Mouse (Mus musculus): ENCODE data around the gene Stard3. TPM values are rescaled to one million over a fixed set of nuclear protein-coding genes. Genes with fewer than 3 reads are reported as not detected.

Gene Stard3
- polyA plus RNA-seq, 1 experiment from 2014 or later = 28.9 TPM

GRCm38 (mm10) chr11:98332841-98333240, 25.3 kb upstream of the Stard3 start:
- Histone ChIP-seq H3K36me3 (ENCODE audit: control insufficient read depth, insufficient read depth, low read length) (no peaks in the 10 kb centered on the region), H3K27ac (ENCODE audit: low read depth, low read length) (no peak overlapping the region), H3K9ac (ENCODE audit: low read depth, low read length) (no peak overlapping the region), H3K27me3 (replicated peaks; ENCODE audit: control insufficient read depth, insufficient read depth, low read length) (peaks cover 100% of the 10 kb centered on the region), H3K4me1 (replicated peaks; ENCODE audit: control insufficient read depth, insufficient read depth, low read length) (peaks cover 12% of the 10 kb centered on the region), H3K4me3 (ENCODE audit: low read depth, low read length) (no peak overlapping the region), H3K4me2 (no peak overlapping the region), H3K9me3 (ENCODE audit: control insufficient read depth, low read length) (no peaks in the 10 kb centered on the region)
- no peak for DNase-seq (ENCODE audit: low spot score)
- no peak for ATAC-seq (replicated peaks; ENCODE audit: low FRiP score)
- WGBS = 75% methylated on average over 4 of the region's 4 CpGs

GRCm38 (mm10) chr11:98333263-98333696, 24.9 kb upstream of the Stard3 start:
- no peak overlapping the region for H3K4me2 ChIP-seq
- peaks cover 100% of the 10 kb centered on the region for H3K27me3 ChIP-seq (replicated peaks; ENCODE audit: control insufficient read depth, insufficient read depth, low read length)
- no peak overlapping the region for H3K9ac ChIP-seq (ENCODE audit: low read depth, low read length)
- H3K36me3 ChIP-seq (ENCODE audit: control insufficient read depth, insufficient read depth, low read length) = no peaks in the 10 kb centered on the region
- no peak overlapping the region for H3K4me3 ChIP-seq (ENCODE audit: low read depth, low read length)
- H3K9me3 ChIP-seq (ENCODE audit: control insufficient read depth, low read length) = no peaks in the 10 kb centered on the region
- H3K27ac ChIP-seq (ENCODE audit: low read depth, low read length) = no peak overlapping the region
- DNase-seq (ENCODE audit: low spot score) = no peak
- WGBS = 71% methylated on average over 10 of the region's 10 CpGs
- ATAC-seq (replicated peaks; ENCODE audit: low FRiP score) = no peak
- peaks cover 9% of the 10 kb centered on the region for H3K4me1 ChIP-seq (replicated peaks; ENCODE audit: control insufficient read depth, insufficient read depth, low read length)

- Histone ChIP-seq H3K9ac (ENCODE audit: low read depth, low read length) (no peak overlapping the region), H3K36me3 (ENCODE audit: control insufficient read depth, insufficient read depth, low read length) (no peaks in the 10 kb centered on the region), H3K27me3 (replicated peaks; ENCODE audit: control insufficient read depth, insufficient read depth, low read length) (peaks cover 100% of the 10 kb centered on the region), H3K4me3 (ENCODE audit: low read depth, low read length) (no peak overlapping the region), H3K4me2 (peak overlapping the region; percentile 10; the same call in 1 of the 2 replicates), H3K4me1 (replicated peaks; ENCODE audit: control insufficient read depth, insufficient read depth, low read length) (peaks cover 15% of the 10 kb centered on the region), H3K9me3 (ENCODE audit: control insufficient read depth, low read length) (no peaks in the 10 kb centered on the region), H3K27ac (ENCODE audit: low read depth, low read length) (no peak overlapping the region)
- ATAC-seq (replicated peaks; ENCODE audit: low FRiP score) (no peak; the same call in 1 of the 2 replicates), DNase-seq (ENCODE audit: low spot score) (no peak)
- WGBS = 8% methylated on average over 34 of the region's 41 CpGs
Observed at GRCm38 (mm10) chr11:98333981-98334741, 24.0 kb upstream of the Stard3 start.

GRCm38 (mm10) chr11:98335250-98335649, 22.9 kb upstream of the Stard3 start:
- Histone ChIP-seq H3K27me3 (replicated peaks; ENCODE audit: control insufficient read depth, insufficient read depth, low read length) (peaks cover 100% of the 10 kb centered on the region), H3K4me2 (no peak overlapping the region), H3K4me1 (replicated peaks; ENCODE audit: control insufficient read depth, insufficient read depth, low read length) (peaks cover 15% of the 10 kb centered on the region), H3K4me3 (ENCODE audit: low read depth, low read length) (no peak overlapping the region), H3K9ac (ENCODE audit: low read depth, low read length) (no peak overlapping the region), H3K36me3 (ENCODE audit: control insufficient read depth, insufficient read depth, low read length) (no peaks in the 10 kb centered on the region), H3K27ac (ENCODE audit: low read depth, low read length) (no peak overlapping the region), H3K9me3 (ENCODE audit: control insufficient read depth, low read length) (no peaks in the 10 kb centered on the region)
- 8% methylated on average over 9 of the region's 9 CpGs for WGBS
- ATAC-seq (replicated peaks; ENCODE audit: low FRiP score) (no peak), DNase-seq (ENCODE audit: low spot score) (no peak)

- H3K4me1 ChIP-seq (replicated peaks; ENCODE audit: control insufficient read depth, insufficient read depth, low read length) = peaks cover 15% of the 10 kb centered on the region
- H3K36me3 ChIP-seq (ENCODE audit: control insufficient read depth, insufficient read depth, low read length) = no peaks in the 10 kb centered on the region
- ATAC-seq (replicated peaks; ENCODE audit: low FRiP score) (no peak), DNase-seq (ENCODE audit: low spot score) (no peak)
- 17% methylated on average over 13 of the region's 13 CpGs for WGBS
- H3K27me3 ChIP-seq (replicated peaks; ENCODE audit: control insufficient read depth, insufficient read depth, low read length) = peaks cover 98% of the 10 kb centered on the region
- H3K9me3 ChIP-seq (ENCODE audit: control insufficient read depth, low read length) = no peaks in the 10 kb centered on the region
- no peak overlapping the region for H3K27ac ChIP-seq (ENCODE audit: low read depth, low read length)
- H3K4me3 ChIP-seq (ENCODE audit: low read depth, low read length) = no peak overlapping the region
- H3K4me2 ChIP-seq = no peak overlapping the region
- no peak overlapping the region for H3K9ac ChIP-seq (ENCODE audit: low read depth, low read length)
Observed at GRCm38 (mm10) chr11:98336245-98337107, 21.7 kb upstream of the Stard3 start.

- peaks cover 89% of the 10 kb centered on the region for H3K27me3 ChIP-seq (replicated peaks; ENCODE audit: control insufficient read depth, insufficient read depth, low read length)
- no peak overlapping the region for H3K27ac ChIP-seq (ENCODE audit: low read depth, low read length)
- WGBS = 1% methylated on average over 39 of the region's 57 CpGs
- H3K4me1 ChIP-seq (replicated peaks; ENCODE audit: control insufficient read depth, insufficient read depth, low read length) = peaks cover 19% of the 10 kb centered on the region
- no peaks in the 10 kb centered on the region for H3K9me3 ChIP-seq (ENCODE audit: control insufficient read depth, low read length)
- peak overlapping the region; percentile 67 for H3K4me2 ChIP-seq
- no peak overlapping the region for H3K9ac ChIP-seq (ENCODE audit: low read depth, low read length)
- DNase-seq (ENCODE audit: low spot score) (no peak), ATAC-seq (replicated peaks; ENCODE audit: low FRiP score) (no peak)
- H3K36me3 ChIP-seq (ENCODE audit: control insufficient read depth, insufficient read depth, low read length) = no peaks in the 10 kb centered on the region
- H3K4me3 ChIP-seq (ENCODE audit: low read depth, low read length) = peak overlapping the region; percentile 49
Observed at GRCm38 (mm10) chr11:98338507-98338961, 19.6 kb upstream of the Stard3 start.

GRCm38 (mm10) chr11:98339071-98339501, 19.1 kb upstream of the Stard3 start:
- Histone ChIP-seq H3K4me1 (replicated peaks; ENCODE audit: control insufficient read depth, insufficient read depth, low read length) (peaks cover 19% of the 10 kb centered on the region), H3K27me3 (replicated peaks; ENCODE audit: control insufficient read depth, insufficient read depth, low read length) (peaks cover 89% of the 10 kb centered on the region), H3K9me3 (ENCODE audit: control insufficient read depth, low read length) (no peaks in the 10 kb centered on the region), H3K4me3 (ENCODE audit: low read depth, low read length) (peak overlapping the region; percentile 49), H3K9ac (ENCODE audit: low read depth, low read length) (no peak overlapping the region), H3K4me2 (peak overlapping the region; percentile 67), H3K27ac (ENCODE audit: low read depth, low read length) (no peak overlapping the region), H3K36me3 (ENCODE audit: control insufficient read depth, insufficient read depth, low read length) (no peaks in the 10 kb centered on the region)
- DNase-seq (ENCODE audit: low spot score) (no peak), ATAC-seq (replicated peaks; ENCODE audit: low FRiP score) (no peak)
- WGBS = under 1% methylated on average over 19 of the region's 19 CpGs

- DNase-seq (ENCODE audit: low spot score) = no peak
- H3K9ac ChIP-seq (ENCODE audit: low read depth, low read length) = no peak overlapping the region
- H3K36me3 ChIP-seq (ENCODE audit: control insufficient read depth, insufficient read depth, low read length) = no peaks in the 10 kb centered on the region
- H3K4me2 ChIP-seq = no peak overlapping the region
- H3K27me3 ChIP-seq (replicated peaks; ENCODE audit: control insufficient read depth, insufficient read depth, low read length) = peaks cover 85% of the 10 kb centered on the region
- no peak for ATAC-seq (replicated peaks; ENCODE audit: low FRiP score)
- peaks cover 13% of the 10 kb centered on the region for H3K4me1 ChIP-seq (replicated peaks; ENCODE audit: control insufficient read depth, insufficient read depth, low read length)
- no peak overlapping the region for H3K27ac ChIP-seq (ENCODE audit: low read depth, low read length)
- peak overlapping the region; percentile 49; the same call in 1 of the 2 replicates for H3K4me3 ChIP-seq (ENCODE audit: low read depth, low read length)
- WGBS = 9% methylated on average over 11 of the region's 11 CpGs
- no peaks in the 10 kb centered on the region for H3K9me3 ChIP-seq (ENCODE audit: control insufficient read depth, low read length)
Observed at GRCm38 (mm10) chr11:98339679-98340287, 18.4 kb upstream of the Stard3 start.

Measured in liver, embryonic 11.5 days (tissue).